Mouse (Mus musculus) bone marrow macrophage, adult 2 months (primary cell): ENCODE results near the gene Tlr13.

ENCODE experiments used
- CTCF ChIP-seq: IDR thresholded peaks from 2 replicates; pipeline ENCODE4 v1.5.1; 2012; ENCODE audit warnings: low read depth, mild to moderate bottlenecking, low read length, moderate library complexity
- POLR2A ChIP-seq: IDR thresholded peaks from 2 replicates; pipeline ENCODE4 v1.6.1; 2012; ENCODE audit warnings: mild to moderate bottlenecking, low read depth, low read length, borderline replicate concordance

GRCm38 (mm10) chrX:106165089-106165488 lies 22.1 kb downstream of the Tlr13 start:
- TF ChIP-seq POLR2A (no peak), CTCF (no peak)
